Mouse (Mus musculus) hindbrain, embryonic 12.5 days (tissue): Measurements from ENCODE around the gene C2cd4b. TPM values are rescaled to one million over a fixed set of nuclear protein-coding genes. Genes with fewer than 3 reads are reported as not detected.

Source experiments
- microRNA-seq: library from miRNA; unstranded; fragments of <30 nt; microRNA quantifications from one replicate; pipeline ENCODE4, GENCODE M21; 2017
- polyA plus RNA-seq: library from polyadenylated mRNA; unstranded; fragments of >200 nt; fragmentation: Nextera tagmentation; extraction: Ambion mirVana; gene quantifications from 2 replicates; pipeline ENCODE4 v1.2.1, GENCODE M21; 2016

Gene C2cd4b
- polyA plus RNA-seq, 1 experiment from 2014 or later: 0.52 TPM

Small RNAs within 50 kb of the gene (microRNA-seq; reads per million reads assigned to microRNA genes)
- not detected for gene Mir7241
- not detected for gene Mir7242

Other genes with a start within 250 kb of the C2cd4b start
- 24.4 and 28.8 TPM in 2 replicates for gene Tln2, start 199.7 kb upstream of the C2cd4b start, polyA plus RNA-seq
- gene C2cd4a, start 72.9 kb downstream of the C2cd4b start, polyA plus RNA-seq: 0.38 TPM in 1 of 2 replicates, not detected in the other
- 9.1 and 9.3 TPM in 2 replicates for gene Vps13c, start 81.0 kb downstream of the C2cd4b start, polyA plus RNA-seq